Mouse (Mus musculus) liver, adult 2 months (tissue): ENCODE measurements around the gene Plxna4.

Source experiments
- CTCF ChIP-seq: fragments of 200-500 bp; IDR thresholded peaks from 2 replicates; pipeline ENCODE4 v1.5.1; 2011; ENCODE audit warnings: low read depth, low read length, control low read depth
- POLR2A ChIP-seq: fragments of 200-500 bp; IDR thresholded peaks from 2 replicates; pipeline ENCODE4 v1.6.1; 2011; ENCODE audit warnings: low read length, control low read depth; ENCODE audit not compliant: insufficient read depth; ENCODE audit errors: extremely low read depth

GRCm38 (mm10) chr6:32309147-32309546 is 278.8 kb downstream of the Plxna4 start:
- TF ChIP-seq CTCF: no peak
- TF ChIP-seq POLR2A: no peak
